Mouse (Mus musculus) liver, embryonic 14.5 days (tissue): Measurements from ENCODE around the gene Pfas. TPM values are rescaled to one million over a fixed set of nuclear protein-coding genes. Genes with fewer than 3 reads are reported as not detected.

Source experiments
- ATAC-seq: fragments of 200-750 bp; cut with Nextera tagmentation; 2 replicates; pipeline ENCODE4 v1.8.0; 2017; ENCODE audit warnings: moderate number of reproducible peaks, mild to moderate bottlenecking, moderate library complexity; ENCODE audit not compliant: insufficient read depth
- DNase-seq, 3 experiments: peaks; one replicate each; pipeline ENCODE4 v3.0.0-alpha.2; 2012 to 2013; ENCODE audit warnings: low read depth in 3 of 3, low spot score in 3 of 3
- H3K27ac ChIP-seq: fragments of 300-500 bp; sonication (generic); 2 replicates; pipeline ENCODE4 v1.5.1; 2014; ENCODE audit warnings: moderate library complexity, mild to moderate bottlenecking, control low read depth, inconsistent platforms
- H3K27me3 ChIP-seq: fragments of 300-500 bp; sonication (generic); 2 replicates; pipeline ENCODE4 v1.6.1; 2014; ENCODE audit warnings: mild to moderate bottlenecking, low read length, moderate library complexity; ENCODE audit not compliant: control insufficient read depth, insufficient read depth
- H3K36me3 ChIP-seq: fragments of 300-500 bp; sonication (generic); replicated peaks from 2 replicates; pipeline ENCODE4 v1.6.1; 2014; ENCODE audit warnings: low read depth; ENCODE audit not compliant: control insufficient read depth, insufficient read depth
- H3K4me1 ChIP-seq, 2 experiments: fragments of 200-500 bp in 1 of 2; fragments of 300-500 bp in 1 of 2; sonication (generic) in 1 of 2; replicated peaks; 2 replicates each; pipeline ENCODE4 v1.6.1; 2012 to 2014; ENCODE audit warnings: antibody characterized with exemption in 1 of 2, inconsistent platforms in 1 of 2, low read length in 1 of 2; ENCODE audit not compliant: control insufficient read depth in 2 of 2, insufficient read depth in 2 of 2
- H3K4me2 ChIP-seq: fragments of 300-500 bp; sonication (generic); 2 replicates; pipeline ENCODE4 v1.6.1; 2014; ENCODE audit warnings: low read depth, mild to moderate bottlenecking, control low read depth, moderate library complexity
- H3K4me3 ChIP-seq, 2 experiments: fragments of 200-500 bp in 1 of 2; fragments of 300-500 bp in 1 of 2; sonication (generic) in 1 of 2; 2 replicates each; pipeline ENCODE4 v1.5.1; 2012 to 2014; ENCODE audit warnings: low read depth in 2 of 2, low read length in 2 of 2, mild to moderate bottlenecking in 2 of 2, control low read depth in 1 of 2, inconsistent platforms in 1 of 2, moderate library complexity in 1 of 2; ENCODE audit not compliant: insufficient read depth in 1 of 2
- H3K9ac ChIP-seq: fragments of 300-500 bp; sonication (generic); replicated peaks from 2 replicates; pipeline ENCODE4 v1.6.1; 2014; ENCODE audit warnings: mild to moderate bottlenecking, control low read depth, moderate library complexity
- H3K9me3 ChIP-seq: fragments of 300-500 bp; sonication (generic); 2 replicates; pipeline ENCODE4 v1.6.1; 2016; ENCODE audit warnings: low read length, mixed read lengths; ENCODE audit not compliant: control insufficient read depth
- CTCF ChIP-seq: IDR thresholded peaks from 2 replicates; pipeline ENCODE4 v1.5.1; 2016; ENCODE audit warnings: antibody characterized with exemption, low read depth, control low read depth
- EP300 ChIP-seq: IDR thresholded peaks from 2 replicates; pipeline ENCODE4 v1.6.1; 2016; ENCODE audit warnings: antibody characterized with exemption, low read depth
- WGBS: fragments of 180-500 bp; shearing (Covaris S2); extraction: QIAGEN DNeasy Blood & Tissue Kit; methylation state at CpG from one replicate; pipeline ENCODE4 v1.1.7; 2014; ENCODE audit not compliant: insufficient replicate concordance; 5-methylcytosine and 5-hydroxymethylcytosine counted together
- polyA plus RNA-seq, 2 experiments: library from polyadenylated mRNA; depleted of rRNA in 1 of 2; stranded (reverse) in 1 of 2; unstranded in 1 of 2; fragments of >200 nt; fragmentation: Nextera tagmentation in 1 of 2; extraction: Ambion mirVana in 1 of 2; gene quantifications; 2 replicates each; pipeline versions ENCODE4 v1.2.1 to v1.2.3; 2012 to 2014

Pfas gene
- polyA plus RNA-seq, 2 experiments = 11.4 to 15.1 TPM

DNA sequence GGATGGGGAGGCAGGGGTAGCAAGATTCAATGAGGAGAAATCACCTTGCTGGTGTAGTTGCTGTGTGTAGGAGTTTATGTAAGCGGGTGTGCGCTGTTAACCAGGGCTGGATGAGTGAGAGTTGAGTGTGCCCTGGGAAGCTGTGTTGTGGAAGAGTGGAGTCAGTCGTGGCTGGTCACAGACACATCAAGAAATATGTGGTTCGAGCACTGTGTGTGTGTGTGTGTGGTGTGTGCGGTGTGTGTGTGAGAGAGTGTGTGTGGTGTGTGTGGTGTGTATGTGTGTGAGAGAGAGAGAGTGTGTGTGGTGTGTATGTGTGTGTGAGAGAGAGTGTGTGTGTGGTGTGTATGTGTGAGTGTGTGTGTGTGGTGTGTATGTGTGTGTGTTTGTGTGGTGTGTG lies 52.8 kb downstream of the Pfas start:
- TF ChIP-seq CTCF (no peak), EP300 (no peak)
- H3K9ac ChIP-seq = no peak overlapping the region
- no peaks in the 10 kb centered on the region for H3K4me1 ChIP-seq
- 55% methylated on average over 5 of the region's 5 CpGs for WGBS
- H3K4me2 ChIP-seq = no peak overlapping the region
- ATAC-seq (no peak), DNase-seq (no peak)
- no peaks in the 10 kb centered on the region for H3K9me3 ChIP-seq
- H3K27me3 ChIP-seq = peaks cover 35% of the 10 kb centered on the region
- H3K36me3 ChIP-seq = no peaks in the 10 kb centered on the region
- no peak overlapping the region for H3K4me3 ChIP-seq
- H3K27ac ChIP-seq = no peak overlapping the region

- H3K4me3 ChIP-seq = 0 out of 4 replicates have a peak overlapping the region, but pooled peaks of 1 of the 2 experiments have one; percentile 12
- no peaks in the 10 kb centered on the region for H3K9me3 ChIP-seq
- DNase-seq = no peak
- ATAC-seq = no peak
- H3K4me1 ChIP-seq = no peaks in the 10 kb centered on the region
- no peak overlapping the region for H3K27ac ChIP-seq
- H3K9ac ChIP-seq = no peak overlapping the region
- 7% methylated on average over 17 of the region's 17 CpGs for WGBS
- H3K27me3 ChIP-seq = peaks cover 35% of the 10 kb centered on the region
- TF ChIP-seq EP300 (no peak), CTCF (no peak)
- H3K36me3 ChIP-seq = no peaks in the 10 kb centered on the region
- peak overlapping the region; percentile 41 for H3K4me2 ChIP-seq
Observed at GRCm38 (mm10) chr11:68954408-68954807, 53.9 kb downstream of the Pfas start.

DNA sequence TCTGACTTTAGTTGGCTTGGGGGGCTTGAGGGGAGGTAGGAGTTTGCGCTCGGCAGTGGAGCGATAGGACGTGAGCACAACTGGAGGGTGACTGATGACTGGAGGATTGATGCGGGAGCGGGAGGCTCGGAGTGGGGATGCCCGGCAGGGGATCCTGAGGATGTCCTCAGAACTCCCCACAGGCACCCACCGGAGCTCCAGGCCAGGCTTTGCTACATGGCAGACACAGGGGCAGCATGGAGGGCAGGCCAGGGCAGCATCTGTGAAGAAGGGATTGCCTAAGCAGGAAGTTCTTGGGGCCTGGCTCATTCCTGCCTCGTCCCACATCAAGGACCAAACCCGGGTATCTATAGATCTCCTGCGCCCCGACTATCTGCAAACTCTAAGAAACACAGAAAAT lies 54.4 kb downstream of the Pfas start:
- ATAC-seq (no peak), DNase-seq (no peak)
- Histone ChIP-seq H3K4me2 (no peak overlapping the region), H3K9me3 (no peaks in the 10 kb centered on the region), H3K36me3 (no peaks in the 10 kb centered on the region), H3K4me1 (no peaks in the 10 kb centered on the region), H3K4me3 (no peak overlapping the region), H3K9ac (no peak overlapping the region), H3K27ac (no peak overlapping the region), H3K27me3 (peaks cover 35% of the 10 kb centered on the region)
- 25% methylated on average over 13 of the region's 13 CpGs for WGBS
- TF ChIP-seq EP300 = no peak
- TF ChIP-seq CTCF = no peak

DNA sequence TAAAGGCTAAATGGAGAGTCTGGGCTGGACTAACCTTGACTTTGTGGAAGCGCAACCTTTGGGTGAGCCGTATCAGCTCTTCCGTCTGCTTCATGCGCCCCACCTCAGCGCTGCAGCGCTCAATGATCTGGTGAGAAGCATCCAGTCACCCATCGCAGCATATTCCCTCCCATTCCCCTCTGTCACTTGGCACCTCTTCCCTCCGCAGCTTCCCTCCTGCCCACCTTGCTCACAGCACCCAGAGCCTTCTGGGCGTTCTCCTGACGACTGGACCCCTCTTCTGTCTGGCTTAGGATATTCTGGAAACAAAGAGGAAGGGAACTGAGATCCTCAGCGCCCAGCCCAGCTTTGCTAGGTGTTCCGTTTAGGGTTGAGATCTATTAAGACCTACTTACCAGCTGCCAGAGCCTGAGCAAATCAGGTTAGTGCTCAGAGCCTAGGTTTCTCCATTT lies 60.7 kb downstream of the Pfas start:
- Histone ChIP-seq H3K27me3 (peaks cover 2% of the 10 kb centered on the region; the same call in 1 of the 2 replicates), H3K9ac (no peak overlapping the region), H3K4me2 (no peak overlapping the region), H3K27ac (no peak overlapping the region), H3K4me1 (no peaks in the 10 kb centered on the region), H3K36me3 (no peaks in the 10 kb centered on the region), H3K9me3 (no peaks in the 10 kb centered on the region), H3K4me3 (no peak overlapping the region)
- 49% methylated on average over 12 of the region's 12 CpGs for WGBS
- ATAC-seq (no peak), DNase-seq (no peak)
- no peak for TF ChIP-seq CTCF
- no peak for TF ChIP-seq EP300

DNA sequence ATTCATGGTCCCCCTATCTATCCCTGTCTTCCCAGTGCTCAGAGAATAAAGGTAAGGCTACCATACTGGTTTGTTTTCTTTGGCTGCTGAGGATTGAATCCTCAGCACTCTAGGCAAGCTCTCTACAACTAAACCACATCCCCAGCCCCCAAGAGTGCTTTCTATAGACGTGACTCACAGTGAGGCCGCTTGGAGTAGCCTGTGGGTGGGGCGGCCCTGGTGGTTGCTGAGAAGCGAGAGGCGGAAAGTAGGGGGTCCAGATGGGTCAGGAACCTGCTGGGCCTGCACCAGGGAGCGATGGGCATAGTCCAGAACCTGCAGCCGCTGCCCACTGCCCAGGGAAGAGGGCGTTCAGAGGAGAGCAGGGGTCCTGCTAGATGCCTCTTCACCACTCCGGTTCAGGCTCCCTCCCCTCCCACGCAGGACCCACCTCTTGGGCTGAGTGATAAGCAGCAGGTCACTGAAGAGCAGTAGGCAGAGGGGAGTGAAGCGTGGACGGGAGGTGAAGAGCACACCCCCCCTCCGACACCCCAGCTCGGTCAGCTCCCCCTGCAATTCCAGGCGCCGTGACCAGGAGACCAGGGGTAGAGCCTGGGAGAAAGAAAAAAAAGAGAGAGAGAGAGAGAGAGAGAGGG lies 61.3 kb downstream of the Pfas start:
- no peak overlapping the region for H3K27ac ChIP-seq
- no peak overlapping the region for H3K9ac ChIP-seq
- WGBS = 42% methylated on average over 16 of the region's 16 CpGs
- no peak overlapping the region for H3K4me3 ChIP-seq
- H3K36me3 ChIP-seq = no peaks in the 10 kb centered on the region
- H3K4me1 ChIP-seq = no peaks in the 10 kb centered on the region
- TF ChIP-seq EP300 = no peak
- no peak for TF ChIP-seq CTCF
- no peak for ATAC-seq
- no peak for DNase-seq
- no peak overlapping the region for H3K4me2 ChIP-seq
- H3K27me3 ChIP-seq = peaks cover under 1% of the 10 kb centered on the region; the same call in 1 of the 2 replicates
- no peaks in the 10 kb centered on the region for H3K9me3 ChIP-seq
